Mouse (Mus musculus) liver, embryonic 13.5 days (tissue): ENCODE results near the gene Nfib. TPM values are rescaled to one million over a fixed set of nuclear protein-coding genes. Genes with fewer than 3 reads are reported as not detected.

Experiments used
- ATAC-seq: fragments of 200-750 bp; cut with Nextera tagmentation; 2 replicates; pipeline ENCODE4 v1.8.0; 2017; ENCODE audit warnings: low read depth, mild to moderate bottlenecking, moderate number of reproducible peaks, moderate library complexity
- DNase-seq: peaks from one replicate; pipeline ENCODE4 v3.0.0; 2022
- H3K27ac ChIP-seq: fragments of 300-500 bp; sonication (generic); 2 replicates; pipeline ENCODE4 v1.5.1; 2015; ENCODE audit warnings: moderate library complexity, mild to moderate bottlenecking, inconsistent platforms
- H3K27me3 ChIP-seq: fragments of 300-500 bp; sonication (generic); 2 replicates; pipeline ENCODE4 v1.6.1; 2015; ENCODE audit warnings: mild to moderate bottlenecking, inconsistent platforms
- H3K36me3 ChIP-seq: fragments of 300-500 bp; sonication (generic); 2 replicates; pipeline ENCODE4 v1.6.1; 2015; ENCODE audit warnings: mild to moderate bottlenecking, inconsistent platforms
- H3K4me1 ChIP-seq: fragments of 300-500 bp; sonication (generic); replicated peaks from 2 replicates; pipeline ENCODE4 v1.6.1; 2015; ENCODE audit warnings: inconsistent platforms
- H3K4me2 ChIP-seq: fragments of 300-500 bp; sonication (generic); 2 replicates; pipeline ENCODE4 v1.6.1; 2015; ENCODE audit warnings: inconsistent platforms, mild to moderate bottlenecking, moderate library complexity
- H3K4me3 ChIP-seq: fragments of 300-500 bp; sonication (generic); replicated peaks from 2 replicates; pipeline ENCODE4 v1.5.1; 2015; ENCODE audit warnings: mild to moderate bottlenecking, inconsistent platforms
- H3K9ac ChIP-seq: fragments of 300-500 bp; sonication (generic); 2 replicates; pipeline ENCODE4 v1.6.1; 2015; ENCODE audit warnings: mild to moderate bottlenecking, inconsistent platforms
- H3K9me3 ChIP-seq: fragments of 300-500 bp; sonication (generic); replicated peaks from 2 replicates; pipeline ENCODE4 v1.6.1; 2016; ENCODE audit warnings: inconsistent platforms
- WGBS: fragments of 180-500 bp; shearing (Covaris S2); methylation state at CpG from one replicate; pipeline ENCODE4 v1.1.7; 2015; ENCODE audit not compliant: insufficient replicate concordance; 5-methylcytosine and 5-hydroxymethylcytosine counted together
- polyA plus RNA-seq: library from polyadenylated mRNA; unstranded; fragments of >200 nt; fragmentation: Nextera tagmentation; extraction: Ambion mirVana; gene quantifications from 2 replicates; pipeline ENCODE4 v1.2.1, GENCODE M21; 2015

Nfib gene
- polyA plus RNA-seq, 1 experiment from 2014 or later: 4.9 TPM

DNA sequence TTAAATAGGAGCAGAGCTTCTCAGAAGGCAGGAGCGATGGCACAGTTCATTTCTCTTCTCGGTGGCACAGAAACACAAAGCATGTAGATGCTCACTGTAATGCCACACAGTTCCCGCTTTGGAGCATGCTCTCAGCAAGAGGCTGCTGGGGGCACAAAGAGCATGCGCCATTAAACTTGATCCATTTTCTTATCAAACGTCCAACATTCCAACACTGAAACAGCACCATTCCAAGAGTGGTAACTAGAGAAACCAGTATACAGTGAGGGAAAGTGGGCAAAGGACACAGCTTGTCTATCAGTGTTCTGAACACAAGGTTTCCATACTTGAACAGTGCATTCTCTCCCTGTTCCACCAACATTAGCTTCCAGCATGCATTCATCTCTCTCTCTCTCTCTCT lies 206.3 kb downstream of the Nfib start:
- Histone ChIP-seq H3K4me3 (no peak overlapping the region), H3K27ac (no peak overlapping the region), H3K4me1 (peaks cover 8% of the 10 kb centered on the region), H3K9me3 (no peaks in the 10 kb centered on the region), H3K36me3 (peaks cover 8% of the 10 kb centered on the region), H3K4me2 (no peak overlapping the region), H3K9ac (no peak overlapping the region), H3K27me3 (peaks cover 28% of the 10 kb centered on the region)
- 72% methylated on average over 5 of the region's 5 CpGs for WGBS
- ATAC-seq: no peak
- no peak for DNase-seq

DNA sequence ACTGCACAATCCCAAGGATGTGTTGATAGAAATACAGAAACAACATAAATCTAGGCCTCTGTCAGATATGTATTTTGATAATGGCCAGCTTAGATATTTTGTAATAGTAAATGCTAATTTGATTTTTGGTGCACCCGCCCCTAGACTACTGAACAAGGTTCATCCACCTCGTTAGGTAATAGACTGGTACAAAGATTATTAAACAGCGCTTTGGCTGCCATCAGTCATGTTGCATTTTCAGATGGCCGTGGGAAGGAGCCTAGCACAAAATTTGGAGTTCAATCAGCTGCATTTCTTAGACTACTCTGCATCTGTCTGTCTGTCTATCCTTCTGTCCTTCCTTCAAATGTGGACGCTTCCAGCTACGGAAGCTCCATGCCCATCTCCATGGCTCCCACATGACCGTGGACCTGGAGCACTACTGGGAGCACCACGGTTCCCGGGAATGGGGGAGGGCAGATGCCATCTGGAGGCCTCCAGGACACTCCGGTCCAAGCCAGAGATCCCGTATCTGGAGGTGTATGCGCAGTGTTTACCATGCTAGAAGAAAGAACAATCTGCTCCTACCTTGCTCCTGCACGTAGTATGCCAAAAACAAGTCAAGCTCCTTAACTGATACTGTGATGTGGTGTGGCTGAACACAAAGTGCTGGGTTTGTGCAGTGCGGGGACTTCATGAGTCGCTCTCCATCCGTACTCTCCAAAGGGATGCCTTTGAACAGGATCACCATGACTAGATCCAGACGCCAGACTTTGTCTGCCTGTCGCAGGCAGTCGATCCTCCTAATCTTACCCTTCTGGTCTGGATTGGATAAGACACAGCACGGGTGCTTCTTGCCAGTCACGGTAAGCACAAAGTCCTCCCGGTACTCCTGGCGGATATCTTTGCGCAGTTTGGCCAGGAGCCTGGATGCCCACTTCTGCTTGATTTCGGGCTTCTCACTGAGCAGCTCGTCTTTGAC lies 207.6 kb downstream of the Nfib start:
- H3K4me3 ChIP-seq: no peak overlapping the region
- H3K36me3 ChIP-seq: peaks cover 8% of the 10 kb centered on the region
- H3K9me3 ChIP-seq: no peaks in the 10 kb centered on the region
- H3K4me2 ChIP-seq: no peak overlapping the region
- 72% methylated on average over 26 of the region's 26 CpGs for WGBS
- ATAC-seq: no peak
- no peak for DNase-seq
- no peak overlapping the region for H3K27ac ChIP-seq
- peaks cover 8% of the 10 kb centered on the region for H3K4me1 ChIP-seq
- H3K27me3 ChIP-seq: peaks cover 15% of the 10 kb centered on the region
- no peak overlapping the region for H3K9ac ChIP-seq

DNA sequence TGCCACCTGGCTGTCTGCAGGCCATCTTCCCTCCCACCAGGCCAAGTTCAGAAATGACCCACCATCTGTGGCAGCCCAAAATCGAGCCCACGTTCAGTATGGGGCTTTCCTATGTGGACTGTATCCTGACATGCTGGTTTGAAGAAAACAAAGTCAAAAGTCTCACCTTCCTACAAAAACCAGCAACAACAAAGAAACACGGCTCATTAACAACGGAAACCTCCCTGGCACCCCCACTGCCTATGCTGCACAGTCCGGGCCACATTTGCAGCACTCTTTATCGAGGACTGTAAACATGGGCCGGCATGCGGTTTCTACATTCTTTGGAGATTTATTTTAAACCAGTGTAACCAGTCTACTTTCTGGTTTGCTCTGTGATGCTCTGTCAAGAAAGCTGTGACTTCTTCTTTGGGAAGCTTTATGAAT lies 208.4 kb downstream of the Nfib start:
- no peaks in the 10 kb centered on the region for H3K9me3 ChIP-seq
- DNase-seq (no peak), ATAC-seq (no peak)
- WGBS: 70% methylated on average over 8 of the region's 8 CpGs
- no peak overlapping the region for H3K4me3 ChIP-seq
- no peak overlapping the region for H3K27ac ChIP-seq
- H3K4me1 ChIP-seq: peaks cover 8% of the 10 kb centered on the region
- peaks cover 10% of the 10 kb centered on the region; the same call in 1 of the 2 replicates for H3K27me3 ChIP-seq
- H3K36me3 ChIP-seq: peaks cover 8% of the 10 kb centered on the region
- H3K4me2 ChIP-seq: no peak overlapping the region
- H3K9ac ChIP-seq: no peak overlapping the region

DNA sequence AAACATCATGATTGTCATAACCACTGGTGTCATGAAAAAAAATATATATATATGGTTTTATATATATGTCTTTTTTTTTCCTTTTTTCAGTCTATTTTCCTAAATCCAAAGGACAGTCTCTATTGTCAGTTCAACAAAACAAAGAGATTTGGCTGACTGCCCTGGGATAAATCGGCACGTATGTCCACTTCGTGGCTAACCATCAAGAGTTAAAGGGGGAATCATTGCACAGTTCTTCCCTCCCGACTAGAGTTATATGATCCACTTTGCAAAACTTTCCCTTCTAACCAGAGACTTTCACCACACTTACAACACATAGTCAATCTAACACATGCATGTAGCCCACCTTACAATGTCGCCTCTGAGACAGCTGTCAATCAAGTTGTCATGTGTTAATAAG lies 209.2 kb downstream of the Nfib start:
- ATAC-seq (no peak), DNase-seq (no peak)
- H3K9me3 ChIP-seq: no peaks in the 10 kb centered on the region
- H3K9ac ChIP-seq: no peak overlapping the region
- no peak overlapping the region for H3K4me3 ChIP-seq
- WGBS: 69% methylated on average over 5 of the region's 5 CpGs
- H3K4me2 ChIP-seq: no peak overlapping the region
- H3K36me3 ChIP-seq: peaks cover 8% of the 10 kb centered on the region
- peaks cover 8% of the 10 kb centered on the region for H3K4me1 ChIP-seq
- H3K27ac ChIP-seq: no peak overlapping the region
- peaks cover 7% of the 10 kb centered on the region; the same call in 1 of the 2 replicates for H3K27me3 ChIP-seq

DNA sequence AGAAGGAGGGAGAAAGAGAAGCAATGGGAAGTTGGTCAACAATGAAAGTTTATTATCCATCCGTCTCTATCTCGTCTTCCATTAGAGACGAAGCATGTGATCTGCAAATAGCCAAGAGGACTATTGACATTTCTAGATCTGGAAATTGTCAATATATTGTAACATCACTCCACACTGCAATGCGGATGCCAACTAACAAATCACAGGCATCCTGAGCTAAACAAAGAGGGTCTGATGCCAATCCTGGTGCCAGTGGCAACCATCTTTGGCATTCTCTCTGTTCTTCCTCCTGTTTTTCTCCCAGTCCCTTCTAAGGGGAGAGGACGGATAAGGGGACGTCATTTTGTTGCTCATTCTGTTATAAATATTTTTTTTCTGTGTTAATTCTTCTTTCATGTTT lies 209.9 kb downstream of the Nfib start:
- H3K4me1 ChIP-seq: peaks cover 8% of the 10 kb centered on the region
- DNase-seq: no peak
- no peaks in the 10 kb centered on the region for H3K9me3 ChIP-seq
- H3K36me3 ChIP-seq: peaks cover 8% of the 10 kb centered on the region
- no peak overlapping the region for H3K9ac ChIP-seq
- 77% methylated on average over 6 of the region's 6 CpGs for WGBS
- peaks cover 7% of the 10 kb centered on the region; the same call in 1 of the 2 replicates for H3K27me3 ChIP-seq
- no peak overlapping the region for H3K27ac ChIP-seq
- no peak overlapping the region for H3K4me3 ChIP-seq
- no peak overlapping the region for H3K4me2 ChIP-seq
- ATAC-seq: no peak

DNA sequence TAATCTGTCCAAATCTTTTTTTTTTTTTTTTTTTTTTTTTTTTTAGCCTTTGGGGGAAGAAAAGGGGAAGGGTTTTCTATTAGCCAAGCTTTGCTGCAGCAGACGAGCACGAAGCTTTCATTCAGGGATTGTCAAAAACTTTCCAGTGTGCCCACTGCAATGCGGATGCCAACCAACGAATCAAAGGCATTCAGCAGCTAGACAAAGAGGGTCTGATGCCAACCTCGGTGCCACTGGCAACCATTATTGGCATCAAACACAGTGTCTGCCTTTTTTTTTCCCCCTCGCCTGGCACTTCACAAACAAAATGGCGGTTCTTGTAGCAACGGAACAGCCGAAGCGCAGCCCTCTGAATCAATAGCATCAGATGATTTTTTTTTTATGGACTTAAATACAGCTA lies 210.7 kb downstream of the Nfib start:
- Histone ChIP-seq H3K36me3 (peaks cover 8% of the 10 kb centered on the region), H3K9me3 (no peaks in the 10 kb centered on the region), H3K4me3 (no peak overlapping the region), H3K27me3 (0 out of 2 replicates have a peak, but pooled peaks cover under 1% of the 10 kb centered on the region), H3K9ac (no peak overlapping the region), H3K4me2 (no peak overlapping the region), H3K27ac (no peak overlapping the region), H3K4me1 (peaks cover 6% of the 10 kb centered on the region)
- ATAC-seq (no peak), DNase-seq (no peak)
- WGBS: 77% methylated on average over 10 of the region's 10 CpGs

DNA sequence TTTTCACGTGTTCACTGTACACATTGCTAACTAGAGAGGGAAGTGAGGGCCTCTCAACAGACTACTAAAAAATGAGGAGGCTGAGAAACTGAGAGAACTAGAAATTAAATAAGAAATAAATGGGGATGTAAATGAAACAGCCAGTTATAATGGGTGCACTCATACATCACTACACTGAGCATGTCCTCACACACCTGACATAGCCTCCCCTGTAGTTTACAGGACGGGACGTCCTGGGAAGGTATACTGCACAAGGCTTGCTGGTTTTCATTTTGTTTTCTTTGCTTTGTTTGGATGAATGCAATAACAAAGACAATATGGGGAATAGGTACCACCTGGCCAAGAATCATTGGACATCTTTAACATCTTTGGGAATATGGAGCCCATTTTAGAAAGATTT lies 211.1 kb downstream of the Nfib start:
- 67% methylated on average over 3 of the region's 3 CpGs for WGBS
- no peak for ATAC-seq

DNA sequence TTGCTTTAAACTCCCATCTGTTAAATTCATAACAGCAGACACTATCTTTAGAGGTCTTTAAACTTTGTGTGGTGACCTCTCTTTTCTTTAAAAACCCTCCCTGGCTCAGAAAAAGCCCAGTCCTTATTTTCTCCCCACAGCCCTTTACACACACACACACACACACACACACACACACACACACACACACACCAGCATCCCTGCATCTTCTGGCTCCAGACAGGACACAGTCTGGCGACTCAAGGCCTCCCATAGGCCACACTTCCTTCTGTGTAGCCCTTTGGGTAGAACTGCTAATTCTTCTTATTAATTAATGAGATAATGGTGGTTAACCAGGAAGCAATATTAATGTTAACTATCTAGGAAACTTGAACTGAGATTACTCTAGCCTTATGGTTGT lies 211.7 kb downstream of the Nfib start:
- DNase-seq: no peak
- Histone ChIP-seq H3K4me1 (0 out of 2 replicates have a peak, but pooled peaks cover 5% of the 10 kb centered on the region), H3K36me3 (peaks cover 8% of the 10 kb centered on the region), H3K9ac (no peak overlapping the region), H3K27me3 (no peaks in the 10 kb centered on the region), H3K4me2 (no peak overlapping the region), H3K27ac (no peak overlapping the region), H3K9me3 (no peaks in the 10 kb centered on the region), H3K4me3 (no peak overlapping the region)
- no peak for ATAC-seq
- WGBS: 46% methylated on average over 1 of the region's 1 CpGs

More for the DNA sequence above, 211.1 kb downstream of the Nfib start:
- H3K27ac ChIP-seq: no peak overlapping the region
- no peak overlapping the region for H3K4me3 ChIP-seq
- H3K9me3 ChIP-seq: no peaks in the 10 kb centered on the region
- no peak overlapping the region for H3K9ac ChIP-seq
- H3K27me3 ChIP-seq: no peaks in the 10 kb centered on the region
- DNase-seq: no peak
- 0 out of 2 replicates have a peak, but pooled peaks cover 5% of the 10 kb centered on the region for H3K4me1 ChIP-seq
- H3K36me3 ChIP-seq: peaks cover 8% of the 10 kb centered on the region
- H3K4me2 ChIP-seq: no peak overlapping the region

DNA sequence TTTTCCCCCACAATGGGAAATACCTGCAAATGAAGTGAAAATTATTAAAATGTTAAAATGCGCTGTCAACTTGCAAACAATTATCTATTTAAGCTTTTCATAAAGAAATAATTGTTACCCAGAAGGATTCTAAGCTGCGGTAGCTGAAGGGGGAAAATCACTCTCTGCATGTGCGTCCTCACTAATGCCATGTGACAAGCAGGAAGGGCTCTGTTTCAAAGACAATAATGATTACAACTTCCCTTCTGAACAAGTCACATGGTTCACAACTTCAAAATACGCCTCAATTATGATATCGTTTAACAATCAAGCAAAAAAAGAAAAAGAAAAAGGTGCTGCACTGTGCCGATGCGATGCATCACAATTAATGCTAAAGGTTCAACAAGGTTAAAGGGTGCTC lies 212.2 kb downstream of the Nfib start:
- Histone ChIP-seq H3K27ac (no peak overlapping the region), H3K27me3 (no peaks in the 10 kb centered on the region), H3K9me3 (no peaks in the 10 kb centered on the region), H3K4me3 (no peak overlapping the region), H3K36me3 (peaks cover 7% of the 10 kb centered on the region), H3K4me1 (0 out of 2 replicates have a peak, but pooled peaks cover 5% of the 10 kb centered on the region), H3K4me2 (no peak overlapping the region), H3K9ac (no peak overlapping the region)
- DNase-seq (no peak), ATAC-seq (no peak)
- WGBS: 72% methylated on average over 7 of the region's 7 CpGs

DNA sequence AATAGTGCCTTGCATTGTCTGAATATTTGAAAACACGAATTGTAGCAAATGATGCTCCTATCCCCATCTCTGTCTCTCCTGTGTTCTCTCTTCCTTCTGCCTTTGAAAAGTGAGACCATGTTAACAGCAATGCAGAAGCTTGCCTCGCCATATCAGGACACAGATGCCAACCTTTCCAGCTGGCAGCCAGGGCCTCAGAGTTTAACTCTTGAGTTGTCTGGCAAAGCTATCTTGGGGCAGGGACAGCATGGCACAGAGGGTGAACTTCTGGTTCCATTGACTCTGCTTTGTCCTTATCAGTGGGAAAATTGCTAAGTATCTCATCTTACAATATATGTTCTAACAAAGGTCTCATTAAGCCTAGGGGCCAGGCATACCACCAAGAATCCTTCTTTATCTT lies 212.8 kb downstream of the Nfib start:
- Histone ChIP-seq H3K27ac (no peak overlapping the region), H3K4me1 (0 out of 2 replicates have a peak, but pooled peaks cover 3% of the 10 kb centered on the region), H3K9ac (no peak overlapping the region), H3K4me2 (no peak overlapping the region), H3K36me3 (peaks cover 2% of the 10 kb centered on the region; the same call in 1 of the 2 replicates), H3K27me3 (no peaks in the 10 kb centered on the region), H3K9me3 (no peaks in the 10 kb centered on the region), H3K4me3 (no peak overlapping the region)
- no peak for DNase-seq
- WGBS: 47% methylated on average over 2 of the region's 2 CpGs
- ATAC-seq: no peak

DNA sequence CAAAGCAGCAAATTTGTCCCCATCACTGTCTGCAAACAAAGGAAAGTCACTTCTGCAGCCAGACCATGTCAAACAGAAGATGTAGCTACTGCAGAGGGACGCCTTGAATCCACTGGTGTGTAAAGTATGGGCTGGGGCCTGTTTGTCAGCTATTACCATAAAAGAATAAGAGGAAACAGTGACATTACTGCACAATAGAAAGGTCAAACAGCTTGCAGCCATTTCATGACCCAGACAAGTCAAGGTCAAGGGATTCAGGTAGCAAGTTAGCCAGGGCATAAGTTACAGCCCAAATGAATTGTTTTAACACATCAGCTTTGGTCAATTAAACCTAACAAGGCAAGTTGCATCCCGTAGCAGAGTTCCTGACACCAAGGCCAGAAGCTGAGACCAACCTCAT lies 215.6 kb downstream of the Nfib start:
- no peaks in the 10 kb centered on the region for H3K27me3 ChIP-seq
- no peak for ATAC-seq
- H3K4me3 ChIP-seq: no peak overlapping the region
- no peak for DNase-seq
- 0 out of 2 replicates have a peak, but pooled peaks cover 3% of the 10 kb centered on the region for H3K36me3 ChIP-seq
- no peak overlapping the region for H3K27ac ChIP-seq
- WGBS: 52% methylated on average over 2 of the region's 2 CpGs
- H3K4me2 ChIP-seq: no peak overlapping the region
- H3K9ac ChIP-seq: no peak overlapping the region
- H3K9me3 ChIP-seq: no peaks in the 10 kb centered on the region
- H3K4me1 ChIP-seq: 0 out of 2 replicates have a peak, but pooled peaks cover 3% of the 10 kb centered on the region
